Mouse (Mus musculus) CH12.LX (cell line): Measurements from ENCODE around the gene Car2. TPM values are rescaled to one million over a fixed set of nuclear protein-coding genes. Genes with fewer than 3 reads are reported as not detected.

Source experiments
- DNase-seq: peaks from one replicate; pipeline ENCODE4 v3.0.0-alpha.2; 2013; ENCODE audit errors: extremely low read depth
- H3K27ac ChIP-seq: 2 replicates; pipeline ENCODE4 v1.5.1; 2012; ENCODE audit warnings: low read depth, mild to moderate bottlenecking, control low read depth, moderate library complexity; ENCODE audit not compliant: insufficient read depth
- H3K27me3 ChIP-seq: replicated peaks from 2 replicates; pipeline ENCODE3; 2012; ENCODE audit warnings: inconsistent platforms
- H3K36me3 ChIP-seq, 2 experiments: replicated peaks in 1 of 2; 2 replicates each; pipeline versions ENCODE3 to v1.6.1; 2012; ENCODE audit warnings: inconsistent platforms in 1 of 2, low read length in 1 of 2, mild to moderate bottlenecking in 1 of 2, mixed read lengths in 1 of 2, moderate library complexity in 1 of 2; ENCODE audit not compliant: control insufficient read depth in 1 of 2, insufficient read depth in 1 of 2
- H3K4me1 ChIP-seq, 2 experiments: 2 replicates each; pipeline ENCODE4 v1.6.1; 2012; ENCODE audit warnings: inconsistent platforms in 1 of 2, moderate library complexity in 1 of 2; ENCODE audit not compliant: insufficient read depth in 2 of 2, control insufficient read depth in 1 of 2
- H3K4me2 ChIP-seq: 2 replicates; pipeline ENCODE4 v1.6.1; 2012; ENCODE audit warnings: low read depth, mild to moderate bottlenecking, control low read depth; ENCODE audit not compliant: poor library complexity, insufficient read depth, severe bottlenecking
- H3K4me3 ChIP-seq, 3 experiments: fragments of 150-350 bp in 1 of 3; sonication (generic) in 1 of 3; replicated peaks in 1 of 3; 2 replicates each; pipeline versions ENCODE3 to v1.5.1; 2011 to 2012; ENCODE audit warnings: low read depth in 2 of 3, low read length in 2 of 3, mild to moderate bottlenecking in 2 of 3, moderate library complexity in 2 of 3, control low read depth in 1 of 3, improper control_type of control experiment in 1 of 3, inconsistent platforms in 1 of 3, mixed read lengths in 1 of 3; ENCODE audit not compliant: poor library complexity in 1 of 3
- H3K79me2 ChIP-seq: replicated peaks from 2 replicates; pipeline ENCODE4 v1.6.1; 2012; ENCODE audit warnings: mild to moderate bottlenecking, moderate library complexity; ENCODE audit not compliant: control insufficient read depth, poor library complexity, insufficient read depth, severe bottlenecking; ENCODE audit errors: extremely low read depth
- H3K9ac ChIP-seq: 2 replicates; pipeline ENCODE4 v1.6.1; 2012; ENCODE audit warnings: low read depth, mild to moderate bottlenecking, control low read depth, moderate library complexity; ENCODE audit not compliant: insufficient read depth
- H3K9me3 ChIP-seq: replicated peaks from 2 replicates; pipeline ENCODE3; 2012; ENCODE audit warnings: low read length, inconsistent platforms, mixed read lengths
- BHLHE40 ChIP-seq: IDR thresholded peaks from 2 replicates; pipeline ENCODE4 v1.6.1; 2011; ENCODE audit warnings: mild to moderate bottlenecking, low read depth, low read length, improper control_type of control experiment
- CTCF ChIP-seq, 2 experiments: IDR thresholded peaks in 1 of 2; conservative IDR thresholded peaks in 1 of 2; 2 replicates each; pipeline ENCODE4 v1.5.1; 2011 to 2012; ENCODE audit warnings: low read depth in 2 of 2, low read length in 2 of 2, improper control_type of control experiment in 1 of 2, inconsistent platforms in 1 of 2, mild to moderate bottlenecking in 1 of 2, moderate library complexity in 1 of 2
- ELF1 ChIP-seq: IDR thresholded peaks from 2 replicates; pipeline ENCODE4 v1.6.1; 2014; ENCODE audit warnings: low read depth, mild to moderate bottlenecking, inconsistent platforms, low read length, improper control_type of control experiment
- EP300 ChIP-seq: IDR thresholded peaks from 2 replicates; pipeline ENCODE4 v1.6.1; 2011; ENCODE audit warnings: low read length, improper control_type of control experiment
- ETS1 ChIP-seq: conservative IDR thresholded peaks from 2 replicates; pipeline ENCODE4 v1.6.1; 2012; ENCODE audit warnings: low read depth, mild to moderate bottlenecking, inconsistent platforms, low read length, improper control_type of control experiment, moderate library complexity
- GABPA ChIP-seq: IDR thresholded peaks from 2 replicates; pipeline ENCODE4 v1.6.1; 2012; ENCODE audit warnings: low read depth, low read length, improper control_type of control experiment, inconsistent platforms; ENCODE audit not compliant: insufficient replicate concordance
- IRF4 ChIP-seq: IDR thresholded peaks from 2 replicates; pipeline ENCODE4 v1.6.1; 2014; ENCODE audit warnings: low read depth, mild to moderate bottlenecking, inconsistent platforms, low read length, improper control_type of control experiment
- JUN ChIP-seq: IDR thresholded peaks from 2 replicates; pipeline ENCODE4 v1.6.1; 2011; ENCODE audit warnings: low read depth, mild to moderate bottlenecking, low read length, improper control_type of control experiment, moderate library complexity; ENCODE audit not compliant: insufficient read depth
- JUND ChIP-seq: conservative IDR thresholded peaks from 2 replicates; pipeline ENCODE4 v1.6.1; 2011; ENCODE audit warnings: low read depth, low read length, improper control_type of control experiment
- MAFK ChIP-seq: IDR thresholded peaks from 2 replicates; pipeline ENCODE4 v1.6.1; 2011; ENCODE audit warnings: low read length, improper control_type of control experiment; ENCODE audit not compliant: insufficient replicate concordance
- MAX ChIP-seq: IDR thresholded peaks from 2 replicates; pipeline ENCODE4 v1.6.1; 2011; ENCODE audit warnings: low read length, improper control_type of control experiment
- MAZ ChIP-seq: IDR thresholded peaks from 2 replicates; pipeline ENCODE4 v1.6.1; 2012; ENCODE audit warnings: low read depth, mild to moderate bottlenecking, inconsistent platforms, low read length, improper control_type of control experiment, moderate library complexity
- MEF2A ChIP-seq: IDR thresholded peaks from 2 replicates; pipeline ENCODE4 v1.6.1; 2014; ENCODE audit warnings: low read depth, mild to moderate bottlenecking, inconsistent platforms, low read length, improper control_type of control experiment, borderline replicate concordance
- MXI1 ChIP-seq: IDR thresholded peaks from 2 replicates; pipeline ENCODE4 v1.6.1; 2011; ENCODE audit warnings: mild to moderate bottlenecking, low read depth, low read length, improper control_type of control experiment
- MYC ChIP-seq: IDR thresholded peaks from 2 replicates; pipeline ENCODE4 v1.6.1; 2011; ENCODE audit warnings: low read depth, mild to moderate bottlenecking, improper control_type of control experiment, low read length
- NELFE ChIP-seq: IDR thresholded peaks from 2 replicates; pipeline ENCODE4 v1.6.1; 2011; ENCODE audit warnings: low read depth, low read length, improper control_type of control experiment
- RAD21 ChIP-seq: IDR thresholded peaks from 2 replicates; pipeline ENCODE4 v1.6.1; 2011; ENCODE audit warnings: low read depth, mild to moderate bottlenecking, low read length, improper control_type of control experiment, moderate library complexity
- RCOR1 ChIP-seq: conservative IDR thresholded peaks from 2 replicates; pipeline ENCODE4 v1.6.1; 2012; ENCODE audit warnings: low read depth, mild to moderate bottlenecking, inconsistent platforms, low read length, improper control_type of control experiment
- SIN3A ChIP-seq: IDR thresholded peaks from 2 replicates; pipeline ENCODE4 v1.6.1; 2012; ENCODE audit warnings: low read length, improper control_type of control experiment, inconsistent platforms
- SMC3 ChIP-seq: IDR thresholded peaks from 2 replicates; pipeline ENCODE4 v1.6.1; 2011; ENCODE audit warnings: low read depth, low read length, improper control_type of control experiment
- TCF12 ChIP-seq: IDR thresholded peaks from 2 replicates; pipeline ENCODE4 v1.6.1; 2014; ENCODE audit warnings: low read depth, mild to moderate bottlenecking, inconsistent platforms, low read length, improper control_type of control experiment
- UBTF ChIP-seq: IDR thresholded peaks from 2 replicates; pipeline ENCODE4 v1.6.1; 2012; ENCODE audit warnings: low read depth, mild to moderate bottlenecking, inconsistent platforms, low read length, improper control_type of control experiment, moderate library complexity
- USF1 ChIP-seq: IDR thresholded peaks from 2 replicates; pipeline ENCODE4 v1.6.1; 2014; ENCODE audit warnings: low read depth, mild to moderate bottlenecking, inconsistent platforms, low read length, improper control_type of control experiment
- ZC3H11A ChIP-seq: IDR thresholded peaks from 2 replicates; pipeline ENCODE4 v1.6.1; 2012; ENCODE audit warnings: low read depth, mild to moderate bottlenecking, inconsistent platforms, low read length, improper control_type of control experiment
- ZKSCAN1 ChIP-seq: IDR thresholded peaks from 2 replicates; pipeline ENCODE4 v1.6.1; 2012; ENCODE audit warnings: low read depth, inconsistent platforms, low read length, improper control_type of control experiment, borderline replicate concordance
- ZMIZ1 ChIP-seq: IDR thresholded peaks from 2 replicates; pipeline ENCODE4 v1.6.1; 2012; ENCODE audit warnings: low read depth, mild to moderate bottlenecking, inconsistent platforms, low read length, improper control_type of control experiment
- dilution Hi-C: fragments of 300-500 bp; cut with MboI; formaldehyde crosslinking; loops from 2 replicates; pipeline ENCODE4 v1.14.3; 2020; ENCODE audit warnings: low sequenced_read_pairs; ENCODE audit not compliant: extremely low pct_unique_long_range_greater_than_20kb, extremely low pct_ligation_motif_present
- in situ Hi-C: fragments of 300-500 bp; cut with MboI; formaldehyde crosslinking; loops from 3 replicates; pipeline ENCODE4 v1.14.3; 2019; ENCODE audit warnings: low sequenced_read_pairs, low pct_ligation_motif_present, low pct_unique_long_range_greater_than_20kb, mixed read lengths
- polyA plus RNA-seq: library from polyadenylated mRNA; unstranded; fragments of >175 nt; gene quantifications from 2 replicates; pipeline ENCODE4 v1.2.1, GENCODE M21; 2012; ENCODE audit warnings: low read depth; ENCODE audit not compliant: insufficient read length
- total RNA-seq, 2 experiments: library from RNA; depleted of rRNA; stranded (reverse); fragments of 300-350 nt in 1 of 2; fragments of >200 nt in 1 of 2; gene quantifications; 2 replicates each; pipeline ENCODE4 v1.2.3; 2012 to 2014

Gene Car2
- total and polyA plus RNA-seq, 3 experiments = 0.16 TPM; not detected in 2

DNA sequence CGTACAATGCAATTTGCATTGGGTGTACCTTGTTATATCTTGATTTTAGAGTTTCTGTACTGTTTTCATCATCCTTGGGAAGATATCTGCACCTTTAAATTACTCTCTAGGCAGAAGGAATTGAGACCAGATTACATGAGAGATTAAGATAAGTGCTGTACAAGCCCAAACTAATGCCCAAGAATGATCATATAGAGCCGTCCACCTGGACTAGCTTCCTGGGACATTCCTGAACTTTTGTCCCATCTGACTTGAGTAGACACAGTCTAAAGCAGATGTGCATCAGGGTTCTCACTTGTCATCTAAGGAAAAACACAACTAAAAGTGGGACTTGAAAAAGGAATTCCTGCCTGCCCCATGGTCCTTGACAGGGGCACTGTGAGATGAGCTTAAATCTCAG lies 20.1 kb upstream of the Car2 start:
- H3K9ac ChIP-seq = no peak overlapping the region
- H3K4me1 ChIP-seq = peaks cover 3 to 14% of the 10 kb centered on the region in 2 experiments
- TF ChIP-seq ZKSCAN1 (no peak), UBTF (no peak), GABPA (no peak), RCOR1 (no peak)
- in situ Hi-C loops (loop anchor here (10.0 kb wide), 1 partner anchor 181 kb away; no protein-coding TSS in a partner anchor), dilution Hi-C loops (no loop called here)
- H3K4me2 ChIP-seq = no peak overlapping the region
- no peak overlapping the region for H3K27ac ChIP-seq
- DNase-seq = no peak
- no peaks in the 10 kb centered on the region for H3K27me3 ChIP-seq
- no peaks in the 10 kb centered on the region for H3K36me3 ChIP-seq
- H3K4me3 ChIP-seq = no peak overlapping the region
- H3K9me3 ChIP-seq = no peaks in the 10 kb centered on the region
- no peaks in the 10 kb centered on the region for H3K79me2 ChIP-seq

DNA sequence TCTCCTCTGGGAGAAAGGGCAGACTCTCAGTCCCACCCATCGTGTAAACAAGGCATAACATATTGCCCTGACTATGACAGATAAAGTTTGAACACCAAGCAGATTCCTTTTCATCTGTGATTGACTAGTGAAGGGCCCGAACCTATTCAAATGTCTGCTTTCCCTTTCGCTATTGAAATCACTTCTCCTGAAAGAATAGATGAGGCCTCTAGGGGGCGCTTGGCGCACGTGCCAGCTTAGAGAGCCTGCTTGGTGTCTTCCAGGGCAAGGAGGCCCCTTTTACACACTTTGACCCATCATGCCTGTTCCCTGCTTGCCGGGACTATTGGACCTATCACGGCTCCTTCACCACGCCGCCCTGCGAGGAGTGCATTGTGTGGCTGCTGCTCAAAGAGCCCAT lies 16.3 kb upstream of the Car2 start:
- in situ Hi-C loops = loop anchor here (10.0 kb wide), 2 partner anchors 185 to 485 kb away; no protein-coding TSS in a partner anchor
- no peaks in the 10 kb centered on the region for H3K27me3 ChIP-seq
- no peaks in the 10 kb centered on the region for H3K79me2 ChIP-seq
- H3K4me2 ChIP-seq = peak overlapping the region; percentile 96
- H3K36me3 ChIP-seq = no peaks in the 10 kb centered on the region
- no peaks in the 10 kb centered on the region for H3K9me3 ChIP-seq
- H3K4me1 ChIP-seq = peaks cover 3 to 21% of the 10 kb centered on the region in 2 experiments
- peak overlapping the region; percentile 49 to 57 (median 55) for H3K4me3 ChIP-seq
- dilution Hi-C loops = no loop called here
- peak; percentile 87 for DNase-seq
- H3K27ac ChIP-seq = no peak overlapping the region
- H3K9ac ChIP-seq = peak overlapping the region; percentile 80
- TF ChIP-seq MEF2A (peak; percentile 67; the same call in 1 of the 2 replicates), IRF4 (peak; percentile 55), MYC (peak; percentile 90), BHLHE40 (peak; percentile 100), ELF1 (peak; percentile 12; the same call in 1 of the 2 replicates), ETS1 (peak; percentile 59), JUN (no peak), EP300 (no peak), JUND (no peak), ZKSCAN1 (no peak), NELFE (no peak), MAX (peak; percentile 94), ZC3H11A (peak; percentile 21; the same call in 1 of the 2 replicates), USF1 (no peak; the same call in 1 of the 2 replicates), ZMIZ1 (no peak), MAZ (no peak), TCF12 (peak; percentile 48; the same call in 1 of the 2 replicates), RAD21 (peak; percentile 79), CTCF (conservative IDR thresholded peaks at IDR 0.05 in 1 of 2, IDR thresholded peaks at IDR 0.05 in 1 of 2; ENCODE audit: low read depth in 2 of 2, low read length in 2 of 2) (peak; percentile 69 to 87), MAFK (0 out of 2 replicates have a peak, but pooled peaks have one; percentile 45), SIN3A (peak; percentile 48; the same call in 1 of the 2 replicates), MXI1 (peak; percentile 52; the same call in 1 of the 2 replicates), SMC3 (peak; percentile 69)
